Mouse (Mus musculus) kidney, adult 2 months (tissue): ENCODE measurements around the gene S100a5.

Experiments used
- CTCF ChIP-seq: fragments of 200-500 bp; conservative IDR thresholded peaks from 2 replicates; pipeline ENCODE4 v1.5.1; 2011; ENCODE audit warnings: low read depth, mild to moderate bottlenecking, control low read depth, low read length, moderate library complexity, mixed read lengths; ENCODE audit not compliant: insufficient read depth, insufficient read length
- POLR2A ChIP-seq: fragments of 200-500 bp; IDR thresholded peaks from one replicate; pipeline ENCODE4 v1.6.1; 2011; ENCODE audit warnings: low read depth, low read length, control low read depth

- TF ChIP-seq CTCF (no peak), POLR2A (no peak)
Observed at GRCm38 (mm10) chr3:90598212-90598611, 10.1 kb upstream of the S100a5 start.
